Mouse (Mus musculus): ENCODE results near the gene Prim1. TPM values are rescaled to one million over a fixed set of nuclear protein-coding genes. Genes with fewer than 3 reads are reported as not detected.
"Not testable (repeated sequence)": the region's sequence is repeated elsewhere in the genome, so short reads cannot be mapped to it uniquely, and the experiment has no call there.

The Prim1 gene
- total and polyA plus RNA-seq, 2 experiments from 2014 or later, result 30.1 to 33.6 TPM

GRCm38 (mm10) chr10:128049741-128050140 lies 34.8 kb downstream of the Prim1 start:
- Histone ChIP-seq H3K9ac (replicated peaks; ENCODE audit: low read length, poor library complexity, severe bottlenecking) (no peak overlapping the region), H3K27ac (ENCODE audit: low read depth, low read length) (no peak overlapping the region), H3K4me1 (ENCODE audit: insufficient read depth, low read length) (no peaks in the 10 kb centered on the region), H3K27me3 (ENCODE audit: insufficient read depth, low read length) (no peaks in the 10 kb centered on the region), H3K4me2 (ENCODE audit: low read depth, low read length, poor library complexity, severe bottlenecking) (no peak overlapping the region), H3K4me3 (ENCODE audit: low read depth, low read length) (no peak overlapping the region), H3K9me3 (ENCODE audit: low read length) (no peaks in the 10 kb centered on the region), H3K36me3 (ENCODE audit: insufficient read depth, low read length) (peaks cover 27% of the 10 kb centered on the region)
- 98% methylated on average over 2 of the region's 2 CpGs for WGBS
- no peak for TF ChIP-seq CTCF (IDR thresholded peaks at IDR 0.05)
- ATAC-seq (ENCODE audit: low FRiP score) (no peak), DNase-seq (ENCODE audit: low spot score) (no peak)

- H3K36me3 ChIP-seq (ENCODE audit: insufficient read depth, low read length), result peaks cover 23% of the 10 kb centered on the region
- 86% methylated on average over 2 of the region's 2 CpGs for WGBS
Observed at GRCm38 (mm10) chr10:128050355-128050754, 35.4 kb downstream of the Prim1 start.

GRCm38 (mm10) chr10:128051589-128051988 lies 36.6 kb downstream of the Prim1 start:
- Histone ChIP-seq H3K4me3 (ENCODE audit: low read depth, low read length) (no peak overlapping the region), H3K9ac (replicated peaks; ENCODE audit: low read length, poor library complexity, severe bottlenecking) (no peak overlapping the region), H3K9me3 (ENCODE audit: low read length) (no peaks in the 10 kb centered on the region), H3K27me3 (ENCODE audit: insufficient read depth, low read length) (no peaks in the 10 kb centered on the region), H3K4me2 (ENCODE audit: low read depth, low read length, poor library complexity, severe bottlenecking) (no peak overlapping the region), H3K4me1 (ENCODE audit: insufficient read depth, low read length) (no peaks in the 10 kb centered on the region), H3K36me3 (ENCODE audit: insufficient read depth, low read length) (peaks cover 18% of the 10 kb centered on the region), H3K27ac (ENCODE audit: low read depth, low read length) (no peak overlapping the region)
- TF ChIP-seq CTCF (IDR thresholded peaks at IDR 0.05), result no peak
- ATAC-seq (ENCODE audit: low FRiP score) (no peak), DNase-seq (ENCODE audit: low spot score) (no peak)
- 98% methylated on average over 5 of the region's 5 CpGs for WGBS

More at GRCm38 (mm10) chr10:128050355-128050754, 35.4 kb downstream of the Prim1 start:
- DNase-seq (ENCODE audit: low spot score) (no peak), ATAC-seq (ENCODE audit: low FRiP score) (no peak)
- no peak for TF ChIP-seq CTCF (IDR thresholded peaks at IDR 0.05)
- H3K9me3 ChIP-seq (ENCODE audit: low read length), result no peaks in the 10 kb centered on the region
- H3K4me1 ChIP-seq (ENCODE audit: insufficient read depth, low read length), result no peaks in the 10 kb centered on the region
- H3K9ac ChIP-seq (replicated peaks; ENCODE audit: low read length, poor library complexity, severe bottlenecking), result no peak overlapping the region
- no peak overlapping the region for H3K4me3 ChIP-seq (ENCODE audit: low read depth, low read length)
- no peak overlapping the region for H3K27ac ChIP-seq (ENCODE audit: low read depth, low read length)
- H3K27me3 ChIP-seq (ENCODE audit: insufficient read depth, low read length), result no peaks in the 10 kb centered on the region
- H3K4me2 ChIP-seq (ENCODE audit: low read depth, low read length, poor library complexity, severe bottlenecking), result no peak overlapping the region

- not testable (repeated sequence) for ATAC-seq (ENCODE audit: low FRiP score); H3K9me3 ChIP-seq (ENCODE audit: low read length); H3K4me2 ChIP-seq (ENCODE audit: low read depth, low read length, poor library complexity, severe bottlenecking); DNase-seq (ENCODE audit: low spot score); H3K27me3 ChIP-seq (ENCODE audit: insufficient read depth, low read length); H3K4me3 ChIP-seq (ENCODE audit: low read depth, low read length); H3K27ac ChIP-seq (ENCODE audit: low read depth, low read length); H3K9ac ChIP-seq (replicated peaks; ENCODE audit: low read length, poor library complexity, severe bottlenecking); H3K4me1 ChIP-seq (ENCODE audit: insufficient read depth, low read length)
- H3K36me3 ChIP-seq (ENCODE audit: insufficient read depth, low read length), result peaks cover 16% of the 10 kb centered on the region
- TF ChIP-seq CTCF (IDR thresholded peaks at IDR 0.05), result 0 out of 2 replicates have a peak, but pooled peaks have one; percentile 11
- WGBS, result 100% methylated on average over 1 of the region's 2 CpGs
Observed at GRCm38 (mm10) chr10:128052136-128052535, 37.2 kb downstream of the Prim1 start.

- ATAC-seq (ENCODE audit: low FRiP score), result no peak
- DNase-seq (ENCODE audit: low spot score), result no peak
- Histone ChIP-seq H3K36me3 (ENCODE audit: insufficient read depth, low read length) (peaks cover 14% of the 10 kb centered on the region), H3K27me3 (ENCODE audit: insufficient read depth, low read length) (no peaks in the 10 kb centered on the region), H3K9ac (replicated peaks; ENCODE audit: low read length, poor library complexity, severe bottlenecking) (no peak overlapping the region), H3K4me2 (ENCODE audit: low read depth, low read length, poor library complexity, severe bottlenecking) (no peak overlapping the region), H3K4me3 (ENCODE audit: low read depth, low read length) (no peak overlapping the region), H3K4me1 (ENCODE audit: insufficient read depth, low read length) (0 out of 2 replicates have a peak, but pooled peaks cover 4% of the 10 kb centered on the region), H3K9me3 (ENCODE audit: low read length) (no peaks in the 10 kb centered on the region), H3K27ac (ENCODE audit: low read depth, low read length) (no peak overlapping the region)
- WGBS, result 92% methylated on average over 8 of the region's 8 CpGs
- TF ChIP-seq CTCF (IDR thresholded peaks at IDR 0.05), result no peak
Observed at GRCm38 (mm10) chr10:128053001-128053400, 38.0 kb downstream of the Prim1 start.

- H3K9ac ChIP-seq (replicated peaks; ENCODE audit: low read length, poor library complexity, severe bottlenecking), result peak overlapping the region; percentile 76
- H3K4me1 ChIP-seq (ENCODE audit: insufficient read depth, low read length), result peaks cover 11% of the 10 kb centered on the region; the same call in 1 of the 2 replicates
- DNase-seq (ENCODE audit: low spot score), result peak; percentile 46
- ATAC-seq (ENCODE audit: low FRiP score), result peak; percentile 35
- 0 out of 2 replicates have a peak, but pooled peaks have one; percentile 15 for TF ChIP-seq CTCF (IDR thresholded peaks at IDR 0.05)
- H3K36me3 ChIP-seq (ENCODE audit: insufficient read depth, low read length), result no peaks in the 10 kb centered on the region
- peak overlapping the region; percentile 97 for H3K27ac ChIP-seq (ENCODE audit: low read depth, low read length)
- WGBS, result 0% methylated on average over 18 of the region's 18 CpGs
- peak overlapping the region; percentile 69 for H3K4me2 ChIP-seq (ENCODE audit: low read depth, low read length, poor library complexity, severe bottlenecking)
- H3K27me3 ChIP-seq (ENCODE audit: insufficient read depth, low read length), result no peaks in the 10 kb centered on the region
- no peaks in the 10 kb centered on the region for H3K9me3 ChIP-seq (ENCODE audit: low read length)
- H3K4me3 ChIP-seq (ENCODE audit: low read depth, low read length), result peak overlapping the region; percentile 65
Observed at GRCm38 (mm10) chr10:128058184-128058583, 43.2 kb downstream of the Prim1 start.

Measured in midbrain, postnatal 0 days (tissue).